Mouse (Mus musculus) 3134 (cell line): ENCODE measurements around the gene Pycr2.
"Not testable (repeated sequence)": the region's sequence is repeated elsewhere in the genome, so short reads cannot be mapped to it uniquely, and the experiment has no call there.

Source experiments
- DNase-seq: peaks from one replicate; pipeline ENCODE4 v3.0.0-alpha.2; 2011; ENCODE audit warnings: low spot score; ENCODE audit not compliant: insufficient read length; ENCODE audit errors: extremely low read depth

Gene Pycr2

GRCm38 (mm10) chr1:180938781-180939180 lies 34.7 kb downstream of the Pycr2 start:
- DNase-seq, result not testable (repeated sequence)

DNA sequence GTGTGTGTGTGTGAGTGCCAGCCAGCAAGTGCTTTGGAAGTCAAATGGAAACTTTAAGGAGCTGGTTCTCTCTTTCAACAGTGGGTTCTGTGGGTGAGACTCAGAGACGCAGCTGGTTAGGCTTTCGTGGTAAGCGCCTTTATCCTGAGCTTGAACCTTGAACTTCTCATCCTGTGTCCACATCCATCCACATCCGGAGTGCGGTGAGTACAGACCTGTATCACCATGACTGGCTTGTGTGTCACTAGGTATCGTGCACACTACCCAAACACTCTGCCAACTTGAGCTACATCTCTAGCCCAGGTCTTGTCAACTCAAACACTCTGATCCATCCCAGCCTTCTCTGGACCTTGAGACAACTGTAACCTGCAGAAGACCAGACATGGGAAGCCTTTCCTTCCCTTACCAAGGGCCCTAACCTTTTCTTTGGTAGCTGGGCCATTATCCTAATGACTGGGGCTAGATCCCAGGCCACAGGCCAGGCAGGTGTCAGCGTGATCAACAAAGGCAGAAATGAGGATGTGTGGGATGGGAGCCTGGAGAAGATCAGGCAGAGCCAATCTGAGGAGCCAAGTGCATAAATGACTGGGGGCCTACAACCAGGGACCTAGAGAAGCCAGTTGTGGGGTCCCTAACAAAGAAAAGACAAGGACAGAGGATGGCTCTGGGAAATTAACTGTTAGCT lies 36.8 kb downstream of the Pycr2 start:
- no peak for DNase-seq

- DNase-seq, result no peak
Measured at GRCm38 (mm10) chr1:180941726-180942125, 37.6 kb downstream of the Pycr2 start.

GRCm38 (mm10) chr1:180942166-180943031 lies 38.3 kb downstream of the Pycr2 start, which contains the start of gene Tmem63a:
TSS of gene Tmem63a (plus strand) at chr1:180942344.
- peak; percentile 93 for DNase-seq

- DNase-seq, result peak; percentile 39
Measured at GRCm38 (mm10) chr1:180943032-180943644, 39.0 kb downstream of the Pycr2 start.

DNA sequence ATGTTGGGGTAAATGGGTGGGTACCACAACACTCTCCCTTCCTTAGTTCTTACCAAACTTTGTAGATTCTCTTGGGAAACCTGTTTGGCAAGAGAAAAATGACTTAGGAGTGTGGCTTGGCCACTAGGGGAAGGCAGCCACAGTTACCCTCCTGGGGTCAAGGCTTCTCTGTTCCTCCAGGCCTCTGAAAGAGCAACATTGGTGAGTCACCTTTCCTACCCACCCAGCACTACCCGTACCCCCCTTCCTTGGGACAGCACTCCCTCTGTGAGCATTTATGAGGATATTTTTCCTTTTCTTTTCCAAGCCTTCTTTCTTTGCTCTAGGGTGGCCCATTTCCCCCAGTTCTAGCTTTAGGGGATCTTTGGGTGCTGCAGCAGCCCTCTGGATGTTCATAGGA lies 39.8 kb downstream of the Pycr2 start:
- peak; percentile 64 for DNase-seq

DNA sequence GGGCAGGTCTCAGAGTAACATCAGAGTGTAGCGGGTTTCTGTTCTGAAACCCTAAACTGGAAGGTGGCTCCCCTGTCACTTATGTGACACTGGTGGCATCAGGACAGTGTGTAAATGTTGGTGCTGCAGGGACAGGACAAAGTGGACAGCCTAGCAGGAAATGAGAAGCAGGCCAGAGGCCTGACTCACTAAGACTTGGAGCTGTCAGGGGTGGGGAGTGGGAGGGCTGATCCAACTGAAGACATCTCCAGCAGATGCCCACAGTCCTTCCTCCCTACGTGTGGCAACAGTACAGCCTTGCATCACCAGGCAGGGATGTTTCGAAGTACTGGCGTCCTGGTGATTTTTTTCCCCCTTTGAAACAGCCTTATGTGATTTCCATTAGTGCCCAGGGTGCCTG lies 40.5 kb downstream of the Pycr2 start:
- peak; percentile 76 for DNase-seq

GRCm38 (mm10) chr1:180945001-180945980 lies 41.2 kb downstream of the Pycr2 start:
- peak; percentile 80 for DNase-seq

DNA sequence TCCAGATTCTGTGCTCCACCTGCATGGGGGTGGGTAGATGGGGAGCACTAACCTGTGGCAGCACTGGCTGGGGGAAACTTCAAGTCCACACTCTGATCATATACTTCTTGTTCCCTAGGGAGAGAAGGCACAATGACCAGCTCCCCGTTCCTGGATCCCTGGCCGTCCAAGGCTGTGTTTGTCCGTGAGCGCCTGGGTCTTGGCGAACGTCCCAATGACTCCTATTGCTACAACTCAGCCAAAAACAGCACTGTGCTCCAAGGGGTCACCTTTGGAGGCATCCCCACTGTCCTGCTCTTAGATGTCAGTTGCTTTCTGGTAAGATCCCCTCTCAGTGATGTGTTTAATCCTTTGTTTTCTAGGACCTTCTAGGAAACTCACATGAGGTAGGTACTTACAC lies 42.4 kb downstream of the Pycr2 start:
- DNase-seq, result no peak

DNA sequence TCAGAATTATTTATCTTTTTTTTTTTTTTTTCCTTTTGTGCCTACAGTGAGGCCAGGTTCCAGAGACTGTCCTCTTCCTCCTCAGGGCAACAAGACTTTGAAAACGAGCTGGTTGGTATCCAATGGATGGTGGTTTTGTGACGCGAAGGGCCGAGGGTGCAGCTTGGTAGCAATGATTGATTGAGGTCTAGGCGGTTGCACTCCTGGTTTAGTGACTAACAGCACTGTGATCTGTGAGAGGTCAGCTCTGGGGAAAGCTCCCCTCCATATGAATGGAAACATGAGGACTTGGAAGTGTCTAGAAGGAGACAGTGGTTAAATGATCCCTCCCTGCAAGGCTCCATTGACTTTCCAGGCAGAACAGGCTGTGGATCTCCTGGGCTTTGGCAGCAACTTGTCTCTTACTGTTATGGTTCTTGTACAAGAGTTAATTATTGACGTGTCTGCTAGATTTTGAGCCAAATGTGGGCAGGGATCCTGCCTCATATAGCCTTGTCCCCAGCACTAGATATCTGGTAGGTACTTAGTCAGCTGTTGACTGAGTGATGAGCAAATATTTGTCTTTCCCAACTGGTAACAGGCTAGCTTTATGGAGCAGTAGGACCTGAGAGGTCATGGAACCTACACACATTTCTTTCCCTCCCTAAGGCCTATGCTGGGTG lies 48.1 kb downstream of the Pycr2 start:
- peak; percentile 47 for DNase-seq

DNA sequence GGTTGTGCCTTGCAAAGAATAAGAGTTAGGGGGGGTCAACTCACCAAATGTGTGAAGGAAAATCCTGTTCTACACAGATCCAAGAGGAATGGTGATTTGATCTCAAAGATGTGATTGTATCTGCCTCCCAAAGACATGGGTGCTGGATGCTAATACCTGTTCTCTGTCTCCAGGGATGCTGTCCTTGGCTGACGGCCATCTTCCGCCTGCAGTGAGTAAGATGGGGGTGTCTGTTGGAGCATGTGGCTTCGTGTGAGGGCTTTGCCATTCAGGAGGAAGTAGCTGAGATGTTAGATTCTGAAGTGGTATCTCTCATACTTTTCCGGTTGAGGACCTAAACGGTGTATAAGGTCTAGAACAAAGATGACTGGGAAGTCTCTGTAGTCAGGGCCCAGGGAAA lies 48.7 kb downstream of the Pycr2 start:
- no peak for DNase-seq

DNA sequence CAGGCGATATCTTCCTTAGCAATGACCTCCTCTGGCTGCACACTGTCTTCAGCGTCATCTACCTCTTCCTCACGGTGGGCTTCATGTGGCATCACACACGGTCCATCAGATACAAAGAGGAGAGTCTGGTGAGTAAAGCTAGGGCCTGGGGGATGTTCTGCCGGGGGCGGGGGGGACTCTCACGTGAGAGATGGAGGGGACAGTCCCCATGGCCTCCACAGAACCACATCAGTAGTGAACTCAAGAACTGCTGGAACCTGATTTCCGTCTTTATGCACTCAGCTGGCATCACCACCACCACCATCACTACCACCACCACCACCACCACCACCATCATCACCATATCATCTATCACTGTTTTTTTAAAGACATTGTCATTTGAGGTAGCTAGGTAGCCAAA lies 52.3 kb downstream of the Pycr2 start:
- DNase-seq, result no peak

DNA sequence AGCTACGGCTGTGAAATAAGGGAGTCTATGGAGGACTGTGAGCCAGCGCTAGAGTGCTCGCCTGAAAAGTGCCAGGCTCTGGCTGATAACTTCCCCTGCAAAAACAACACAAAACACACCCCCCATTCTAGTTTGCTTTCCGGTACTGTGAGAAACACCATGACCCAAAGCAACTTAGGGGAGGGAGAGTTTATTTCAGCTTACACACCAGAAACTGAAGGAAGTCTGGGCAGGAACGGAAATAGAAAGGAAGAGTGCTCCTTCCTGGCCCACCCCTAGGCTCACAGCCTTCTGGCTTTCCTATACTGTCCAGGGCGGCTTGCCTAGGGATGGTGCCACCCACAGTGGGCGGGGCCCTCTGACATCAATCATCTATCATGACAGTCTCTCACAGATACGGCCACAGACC lies 52.9 kb downstream of the Pycr2 start:
- DNase-seq, result no peak
